Mouse (Mus musculus) ES-CJ7 (cell line): Measurements from ENCODE around the gene Gla.
A peak's percentile ranks its signal among the peaks of the same experiment; 100 is the strongest.

ENCODE experiments used
- DNase-seq: peaks from one replicate; pipeline ENCODE4 v3.0.0; 2011; ENCODE audit warnings: low read depth, low spot score

Gene Gla

GRCm38 (mm10) chrX:134588997-134589396 is 11.9 kb downstream of the Gla start:
- no peak for DNase-seq

DNA sequence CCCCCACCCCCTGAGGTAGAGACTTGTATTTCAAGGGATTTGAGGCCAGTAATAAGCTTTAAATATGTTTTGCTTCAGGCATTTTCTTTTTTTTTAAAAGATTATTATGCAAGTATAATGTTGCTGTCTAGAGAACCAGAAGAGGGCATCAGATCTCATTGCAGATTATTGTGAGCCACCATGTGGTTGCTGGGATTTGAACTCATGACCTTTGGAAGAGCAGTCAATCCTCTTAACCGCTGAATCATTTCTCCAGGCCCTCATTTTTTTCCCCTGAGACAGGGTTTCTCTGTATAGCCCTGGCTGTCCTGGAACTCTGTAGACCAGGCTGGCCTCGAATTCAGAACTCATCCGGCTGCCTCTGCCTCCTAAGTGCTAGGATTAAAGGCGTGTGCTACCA is 12.7 kb downstream of the Gla start:
- DNase-seq = no peak

DNA sequence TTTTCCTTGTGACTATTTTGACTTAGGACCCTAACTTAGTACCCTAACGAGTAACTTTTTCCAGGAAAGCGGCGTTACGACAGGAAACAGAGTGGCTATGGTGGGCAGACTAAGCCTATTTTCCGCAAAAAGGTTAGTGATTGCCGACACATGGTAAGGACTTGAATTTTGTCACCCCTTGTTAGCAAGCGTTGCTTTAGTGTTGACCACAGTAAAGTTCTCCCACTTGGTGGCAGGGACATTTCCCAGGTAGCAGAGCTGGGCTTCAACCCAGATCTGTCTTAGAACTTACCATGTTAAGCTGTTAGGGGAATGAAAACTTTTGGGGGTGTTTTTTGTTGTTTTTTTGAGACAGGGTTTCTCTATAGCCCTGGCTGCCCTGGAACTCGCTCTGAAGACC is 14.5 kb downstream of the Gla start:
- no peak for DNase-seq

GRCm38 (mm10) chrX:134585103-134586002 is 15.6 kb downstream of the Gla start, which contains the start of gene Rpl36a:
Rpl36a (plus strand) TSS chrX:134585654.
- DNase-seq = peak; percentile 94

GRCm38 (mm10) chrX:134582888-134583669 is 17.8 kb downstream of the Gla start, which contains the start of gene Btk:
Btk (minus strand) TSS chrX:134583570.
- no peak for DNase-seq

DNA sequence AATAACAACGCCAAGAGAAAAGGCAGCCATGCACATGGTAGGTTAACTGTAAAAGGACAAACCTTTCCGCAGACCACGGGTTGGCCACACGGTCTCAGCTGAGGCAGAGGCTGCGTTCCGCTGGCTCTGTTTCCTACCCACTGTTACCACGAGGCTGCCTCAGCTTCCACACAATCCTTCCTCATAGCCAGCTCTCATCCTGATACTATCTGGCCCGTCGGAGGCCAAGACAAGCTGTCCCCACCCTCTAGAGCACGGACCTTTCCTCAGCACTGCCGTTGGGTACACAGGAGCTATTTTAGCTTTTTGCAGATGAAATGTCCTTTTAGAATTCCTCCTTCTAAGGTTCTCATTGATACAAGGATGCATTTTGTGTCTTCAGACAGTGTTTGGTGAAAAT is 18.7 kb downstream of the Gla start:
- no peak for DNase-seq

- no peak for DNase-seq
Observed at GRCm38 (mm10) chrX:134580528-134581305, 20.2 kb downstream of the Gla start.

DNA sequence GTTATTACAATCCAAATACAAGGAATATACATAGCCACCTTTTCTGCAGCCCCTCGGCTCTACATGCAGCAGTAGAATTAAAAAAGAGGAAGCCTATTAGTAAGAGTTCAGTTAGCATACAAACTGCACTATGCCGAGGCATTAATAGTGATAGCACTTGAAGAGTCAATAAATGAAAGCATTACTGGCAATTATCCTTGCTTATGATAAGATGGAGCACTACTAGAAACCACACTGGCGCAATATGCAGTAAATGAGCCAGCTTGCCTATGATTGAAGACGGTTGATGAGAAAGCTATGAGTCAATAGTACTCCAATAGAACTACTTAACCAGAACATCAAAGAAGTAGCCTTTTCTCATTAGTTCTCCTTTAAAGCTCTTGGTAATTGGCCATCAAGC is 23.0 kb downstream of the Gla start:
- no peak for DNase-seq

DNA sequence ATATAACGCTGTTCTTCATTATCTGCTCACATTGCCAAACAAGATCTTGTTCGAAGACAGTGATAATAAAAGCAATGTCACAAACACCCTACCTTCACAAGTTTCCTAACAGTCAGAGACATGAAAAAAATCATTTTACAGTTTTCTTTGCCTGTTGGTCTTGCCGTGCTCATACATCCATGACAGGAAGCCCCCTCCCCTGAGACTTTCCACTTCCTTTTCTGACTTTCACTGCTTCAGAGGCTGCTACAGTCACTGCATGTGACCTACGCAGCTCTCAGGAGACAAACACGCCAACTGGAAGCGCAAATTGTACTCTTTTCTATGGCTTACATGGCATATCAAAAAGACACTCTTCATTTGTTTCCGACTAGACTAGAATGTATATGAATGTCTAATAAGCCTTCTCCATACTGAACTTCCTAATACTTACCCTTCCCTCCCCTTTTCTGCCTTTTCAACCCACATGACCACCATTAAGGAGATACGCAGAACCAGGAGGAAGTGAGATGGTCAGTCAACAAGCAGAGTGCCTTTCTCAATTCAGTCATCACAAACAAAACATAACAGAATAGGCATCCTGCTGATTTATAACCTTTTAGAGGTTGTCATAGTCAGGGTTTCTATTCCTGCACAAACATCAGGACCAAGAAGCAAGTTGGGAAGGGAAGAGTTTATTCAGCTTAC is 34.2 kb downstream of the Gla start:
- DNase-seq = no peak

GRCm38 (mm10) chrX:134564326-134564725 is 36.6 kb downstream of the Gla start:
- no peak for DNase-seq

DNA sequence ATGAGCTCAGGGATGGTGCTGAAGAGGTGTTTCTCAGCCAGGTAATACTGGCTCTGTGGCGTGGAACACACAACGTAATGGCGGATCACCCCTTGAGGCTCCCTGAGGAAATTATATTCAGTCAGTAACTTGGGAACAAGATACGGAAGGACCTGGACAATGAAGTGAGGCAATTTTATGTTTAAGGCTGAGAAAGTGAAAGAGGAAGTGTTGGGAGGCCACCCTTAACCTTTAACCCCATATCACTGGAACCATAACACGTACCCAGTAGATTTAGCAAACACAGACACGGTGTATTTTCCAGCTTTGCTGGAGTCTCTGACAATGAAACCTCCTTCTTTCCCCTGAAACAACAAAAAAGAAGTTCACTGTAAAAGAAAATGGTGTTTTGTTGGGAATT is 46.5 kb downstream of the Gla start:
- no peak for DNase-seq

DNA sequence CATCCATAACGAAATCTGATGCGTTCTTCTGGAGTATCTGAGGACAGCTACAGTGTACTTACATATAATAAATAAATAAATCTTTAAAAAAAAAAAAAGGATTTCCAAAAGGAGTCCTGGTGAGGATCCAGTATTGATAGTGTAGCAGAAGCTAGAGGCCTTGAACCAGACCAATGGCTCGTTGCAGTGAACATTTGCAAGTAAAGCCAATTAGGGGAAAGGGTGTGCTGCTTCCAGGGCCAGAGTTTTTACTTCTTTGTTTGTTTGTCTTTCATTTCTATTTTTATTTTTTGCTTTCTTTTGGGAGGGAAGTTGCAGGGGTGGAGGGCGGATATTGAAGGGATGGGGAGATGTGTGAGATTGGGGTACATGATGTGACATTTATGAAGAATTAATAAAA is 47.6 kb downstream of the Gla start:
- no peak for DNase-seq

- DNase-seq = peak; percentile 38
Observed at GRCm38 (mm10) chrX:134550903-134551302, 50.0 kb downstream of the Gla start.

DNA sequence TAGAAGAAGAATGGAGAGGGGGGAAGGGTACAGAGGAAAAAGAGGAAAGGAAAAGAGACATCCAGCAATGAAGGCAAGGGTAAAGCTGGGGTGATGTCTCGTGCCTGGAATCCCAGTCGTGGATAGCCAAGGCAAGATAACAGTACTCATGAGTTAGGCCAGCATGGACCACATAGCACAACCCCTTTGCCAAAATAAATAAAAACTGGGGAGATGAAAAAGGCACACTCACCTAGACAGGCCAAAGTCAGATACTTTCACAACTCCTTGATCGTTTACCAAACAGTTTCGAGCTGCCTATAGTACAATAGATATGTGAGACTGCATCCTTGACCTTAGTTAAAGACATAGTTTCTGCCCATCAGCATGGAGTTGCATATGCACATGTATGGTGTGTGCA is 53.6 kb downstream of the Gla start:
- DNase-seq = no peak

DNA sequence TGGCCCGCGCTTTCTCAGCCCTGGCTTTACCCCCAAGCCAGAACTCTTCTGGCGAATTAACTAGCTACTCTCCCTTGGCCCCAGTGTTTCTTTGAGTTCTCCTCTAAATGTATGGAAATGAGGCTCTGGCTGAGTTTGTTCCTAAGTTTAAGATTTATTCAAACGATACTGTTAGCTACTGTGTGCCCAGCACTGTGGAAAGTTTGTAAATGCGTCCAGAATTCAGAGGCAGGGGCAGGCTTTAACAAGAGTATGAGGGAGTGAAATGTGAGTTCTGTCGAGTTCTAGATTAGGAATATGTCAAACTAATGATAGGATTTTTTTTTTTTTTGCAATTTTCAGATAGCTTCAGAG is 59.0 kb downstream of the Gla start:
- no peak for DNase-seq

GRCm38 (mm10) chrX:134541145-134541954 is 59.6 kb downstream of the Gla start, which contains the start of gene Timm8a1:
Timm8a1 (minus strand) TSS chrX:134541865.
- DNase-seq = peak; percentile 61

GRCm38 (mm10) chrX:134540414-134541135 is 60.4 kb downstream of the Gla start:
- DNase-seq = peak; percentile 6

DNA sequence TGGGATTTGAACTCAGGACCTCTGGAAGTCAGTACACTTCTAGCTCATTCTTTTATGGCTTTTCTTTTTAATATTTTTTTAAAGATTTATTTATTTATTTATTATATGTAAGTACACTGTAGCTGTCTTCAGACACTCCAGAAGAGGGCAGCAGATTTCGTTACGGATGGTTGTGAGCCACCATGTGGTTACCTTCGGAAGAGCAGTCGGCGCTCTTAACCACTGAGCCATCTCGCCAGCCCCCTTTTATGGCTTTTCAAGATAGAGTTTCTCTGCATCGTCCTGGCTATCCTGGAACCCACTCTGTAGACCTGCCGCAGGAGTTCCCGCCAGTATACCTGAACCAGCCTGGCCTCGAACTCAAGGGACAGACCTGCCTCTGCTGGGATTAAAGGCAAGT is 61.1 kb downstream of the Gla start:
- DNase-seq = peak; percentile 50
